Mouse (Mus musculus) thymus, adult 2 months (tissue): ENCODE measurements around the gene Chst4. TPM values are rescaled to one million over a fixed set of nuclear protein-coding genes. Genes with fewer than 3 reads are reported as not detected.

ENCODE experiments used
- DNase-seq: peaks from one replicate; pipeline ENCODE4 v3.0.0; 2021
- H3K27ac ChIP-seq: fragments of 200-500 bp; 2 replicates; pipeline ENCODE4 v1.5.1; 2012; ENCODE audit warnings: low read length, control low read depth; ENCODE audit not compliant: control insufficient read depth, insufficient read depth
- H3K27me3 ChIP-seq: fragments of 200-500 bp; 2 replicates; pipeline ENCODE4 v1.6.1; 2012; ENCODE audit warnings: mild to moderate bottlenecking, low read length, moderate library complexity, mixed read lengths; ENCODE audit not compliant: control insufficient read depth, insufficient read depth
- H3K36me3 ChIP-seq: fragments of 200-500 bp; 2 replicates; pipeline ENCODE4 v1.6.1; 2012; ENCODE audit warnings: mild to moderate bottlenecking, low read length, moderate library complexity; ENCODE audit not compliant: control insufficient read depth, insufficient read depth
- H3K4me1 ChIP-seq: fragments of 200-500 bp; replicated peaks from 2 replicates; pipeline ENCODE4 v1.6.1; 2012; ENCODE audit warnings: low read length; ENCODE audit not compliant: control insufficient read depth, insufficient read depth
- H3K4me3 ChIP-seq: fragments of 200-500 bp; 2 replicates; pipeline ENCODE4 v1.5.1; 2012; ENCODE audit warnings: mild to moderate bottlenecking, low read length, control low read depth, moderate library complexity; ENCODE audit not compliant: control insufficient read depth, insufficient read depth
- CTCF ChIP-seq: fragments of 200-500 bp; IDR thresholded peaks from 2 replicates; pipeline ENCODE4 v1.5.1; 2012; ENCODE audit warnings: mild to moderate bottlenecking, control low read depth, low read length, moderate library complexity, borderline replicate concordance; ENCODE audit not compliant: control insufficient read depth, poor library complexity, insufficient read depth; ENCODE audit errors: extremely low read depth
- POLR2A ChIP-seq: fragments of 200-500 bp; IDR thresholded peaks from 2 replicates; pipeline ENCODE4 v1.6.1; 2012; ENCODE audit warnings: mild to moderate bottlenecking, low read length, control low read depth, moderate library complexity; ENCODE audit not compliant: control insufficient read depth, poor library complexity, insufficient read depth; ENCODE audit errors: extremely low read depth
- WGBS: fragments of 180-500 bp; shearing (Covaris S2); methylation state at CpG from one replicate; pipeline ENCODE4 v1.1.7; 2018; 5-methylcytosine and 5-hydroxymethylcytosine counted together
- polyA plus RNA-seq: library from polyadenylated mRNA; depleted of rRNA; stranded (reverse); fragments of >200 nt; gene quantifications from 2 replicates; pipeline ENCODE4 v1.2.3, GENCODE M21; 2012

Chst4 gene
- polyA plus RNA-seq, 1 experiment: 2.9 TPM

DNA sequence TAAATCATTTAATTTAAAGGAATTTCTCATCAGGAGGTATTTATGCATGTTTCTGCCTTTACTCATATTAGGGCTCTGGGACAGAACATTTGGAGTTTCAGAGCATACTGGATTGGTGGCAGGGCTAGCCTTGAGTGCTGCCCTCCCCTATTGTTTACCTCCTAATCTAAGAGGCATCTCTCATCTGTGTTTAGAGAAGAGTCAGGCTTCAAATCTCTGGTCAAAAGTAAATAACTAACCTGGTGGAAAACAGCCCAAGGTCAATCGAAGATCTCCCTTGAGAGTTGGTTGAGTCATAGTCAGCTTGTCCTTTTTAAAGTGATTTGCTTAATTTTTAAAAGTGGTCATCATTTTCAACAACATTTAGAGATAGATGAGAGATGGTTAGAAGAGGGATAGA lies 46.6 kb downstream of the Chst4 start:
- Histone ChIP-seq H3K27ac (no peak overlapping the region), H3K36me3 (no peaks in the 10 kb centered on the region), H3K4me1 (no peaks in the 10 kb centered on the region), H3K27me3 (no peaks in the 10 kb centered on the region), H3K4me3 (no peak overlapping the region)
- no peak for TF ChIP-seq CTCF
- DNase-seq: no peak
- 86% methylated on average over 1 of the region's 1 CpGs for WGBS

DNA sequence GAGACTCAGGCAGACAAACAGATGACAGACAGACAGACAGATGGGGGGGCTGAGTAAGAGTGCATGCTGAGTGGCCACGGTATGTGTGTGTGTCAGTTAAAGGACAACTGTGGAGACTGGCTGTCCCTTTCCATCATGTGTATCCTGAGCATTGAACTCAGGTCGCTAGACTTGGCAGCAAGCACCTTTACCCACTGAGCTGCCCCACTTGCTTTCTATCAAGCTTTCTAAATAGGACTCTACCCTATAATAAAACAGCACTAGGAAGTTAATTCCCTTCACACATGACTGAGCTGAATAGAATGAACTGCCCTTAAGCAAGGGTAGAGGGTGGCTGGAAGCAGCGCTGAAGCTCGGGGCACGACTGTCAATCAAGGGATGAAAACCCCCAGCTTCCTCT lies 47.4 kb downstream of the Chst4 start:
- no peaks in the 10 kb centered on the region for H3K27me3 ChIP-seq
- no peaks in the 10 kb centered on the region for H3K4me1 ChIP-seq
- TF ChIP-seq CTCF (no peak), POLR2A (no peak)
- H3K4me3 ChIP-seq: no peak overlapping the region
- no peaks in the 10 kb centered on the region for H3K36me3 ChIP-seq
- DNase-seq: no peak
- H3K27ac ChIP-seq: no peak overlapping the region
- WGBS: 90% methylated on average over 5 of the region's 5 CpGs

DNA sequence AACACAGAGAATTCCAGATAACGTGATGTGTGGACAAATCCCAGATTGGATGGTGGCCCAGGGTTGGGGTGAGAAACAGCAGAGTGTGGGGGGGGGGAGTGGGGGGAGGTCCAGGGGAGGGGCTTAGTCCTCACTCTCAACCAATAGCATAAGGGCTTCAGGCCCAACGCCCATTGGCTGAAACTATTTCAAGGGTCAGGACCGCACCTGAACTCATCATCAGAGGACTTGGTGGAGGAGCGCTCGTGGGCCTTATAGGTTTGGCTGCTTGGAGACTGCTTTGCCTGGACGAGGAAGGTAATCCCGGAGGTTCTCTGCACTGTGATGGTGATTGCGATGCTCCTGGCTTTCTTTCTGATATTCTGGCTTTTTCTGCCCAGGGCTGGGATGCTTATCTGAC lies 49.3 kb downstream of the Chst4 start, which contains the start of gene Tat:
Gene Tat, plus strand, starts transcription at position 214 of the 400 bp plus-strand sequence.
- Histone ChIP-seq H3K4me1 (no peaks in the 10 kb centered on the region), H3K4me3 (no peak within 1 kb of the TSS), H3K36me3 (no peaks in the 10 kb centered on the region), H3K27me3 (no peaks in the 10 kb centered on the region), H3K27ac (no peak within 1 kb of the TSS)
- 86% methylated on average over 8 of the region's 8 CpGs for WGBS
- DNase-seq: no peak
- TF ChIP-seq POLR2A: no peak
- no peak for TF ChIP-seq CTCF

DNA sequence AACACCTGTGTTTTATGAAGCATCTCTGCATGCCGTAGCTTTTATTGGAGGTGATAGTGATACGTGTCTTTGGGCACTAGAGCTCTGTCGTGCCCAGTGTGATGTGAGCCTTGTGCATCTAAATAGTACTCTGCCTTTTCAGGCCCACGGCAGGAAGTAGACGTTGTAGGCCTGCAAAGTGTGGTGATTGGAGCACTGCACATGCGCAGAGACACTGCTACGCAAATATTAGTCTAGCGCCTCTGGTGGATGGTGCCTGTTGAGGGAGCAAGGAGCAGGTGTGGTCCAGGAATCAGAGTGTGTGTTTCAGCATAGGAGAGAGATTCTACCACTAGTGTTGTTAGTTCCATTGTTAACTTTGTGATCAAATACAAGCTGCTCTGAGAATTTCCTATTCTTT lies 50.4 kb downstream of the Chst4 start:
- Histone ChIP-seq H3K36me3 (no peaks in the 10 kb centered on the region), H3K27ac (no peak overlapping the region), H3K4me3 (no peak overlapping the region), H3K27me3 (no peaks in the 10 kb centered on the region), H3K4me1 (no peaks in the 10 kb centered on the region)
- TF ChIP-seq POLR2A (no peak), CTCF (no peak)
- no peak for DNase-seq
- 94% methylated on average over 8 of the region's 8 CpGs for WGBS

DNA sequence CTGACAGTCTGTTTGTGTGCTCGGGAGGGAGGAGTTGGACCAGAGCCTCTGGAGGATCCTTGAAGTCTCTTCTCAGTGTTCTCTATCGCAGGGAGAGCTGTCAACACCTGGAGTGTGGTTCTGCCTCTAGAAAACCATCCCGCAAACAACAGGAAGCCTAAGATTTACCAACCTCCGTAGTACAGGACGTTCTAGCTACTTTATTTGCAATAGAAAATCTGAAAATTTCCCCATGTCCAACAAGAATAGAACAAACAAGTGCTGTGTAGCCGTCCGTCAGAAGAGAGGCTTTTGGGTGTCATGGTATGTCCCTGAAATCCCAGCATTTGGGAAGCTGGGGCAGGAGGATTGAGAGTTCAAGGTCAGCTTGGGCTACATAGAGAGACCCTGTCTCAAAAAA lies 51.8 kb downstream of the Chst4 start:
- TF ChIP-seq CTCF (no peak), POLR2A (no peak)
- no peak overlapping the region for H3K27ac ChIP-seq
- H3K4me1 ChIP-seq: no peaks in the 10 kb centered on the region
- H3K4me3 ChIP-seq: no peak overlapping the region
- 77% methylated on average over 7 of the region's 7 CpGs for WGBS
- no peaks in the 10 kb centered on the region for H3K36me3 ChIP-seq
- H3K27me3 ChIP-seq: no peaks in the 10 kb centered on the region
- no peak for DNase-seq

DNA sequence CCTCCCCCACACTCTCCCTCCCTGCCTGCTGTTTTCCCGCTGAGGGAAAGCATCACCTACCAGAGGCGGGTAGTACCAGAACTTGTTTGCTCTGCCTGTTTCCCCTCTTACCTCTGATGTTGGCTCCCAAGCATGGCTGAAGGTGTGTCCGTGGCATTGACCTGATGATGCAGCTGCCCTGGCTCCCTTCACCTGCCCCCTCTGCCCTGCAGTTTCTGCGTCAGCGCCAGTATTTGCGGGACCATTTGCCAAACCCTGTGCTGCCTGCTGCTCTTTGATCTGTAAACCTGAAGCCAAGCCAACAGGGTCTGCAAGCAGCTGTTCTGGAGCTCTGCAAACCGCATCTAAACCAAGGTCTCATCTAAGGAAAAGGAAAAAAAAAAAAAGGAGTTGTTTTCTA lies 53.2 kb downstream of the Chst4 start:
- Histone ChIP-seq H3K27ac (no peak overlapping the region), H3K4me1 (no peaks in the 10 kb centered on the region), H3K4me3 (no peak overlapping the region), H3K27me3 (no peaks in the 10 kb centered on the region), H3K36me3 (no peaks in the 10 kb centered on the region)
- TF ChIP-seq CTCF: no peak
- no peak for TF ChIP-seq POLR2A
- 71% methylated on average over 7 of the region's 7 CpGs for WGBS
- peak; percentile 4 for DNase-seq

DNA sequence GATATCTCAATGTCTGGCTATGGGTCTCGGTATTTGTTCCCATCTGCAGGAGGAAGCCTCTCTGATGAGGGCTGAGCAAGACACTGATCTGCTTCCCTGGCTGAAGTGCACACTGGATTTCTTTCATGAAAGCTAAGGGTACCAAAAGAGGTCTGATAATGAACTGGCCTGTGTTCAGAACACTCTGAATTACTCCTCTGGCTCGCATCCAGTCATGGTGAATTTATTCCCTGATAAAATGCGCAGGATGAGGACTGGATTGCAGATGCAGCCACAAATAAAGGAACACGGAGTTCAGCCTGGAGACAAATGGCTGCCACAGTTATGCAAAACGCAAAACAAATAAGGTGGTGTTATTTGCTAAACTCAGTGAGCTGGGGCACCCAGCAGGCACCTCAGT lies 55.6 kb downstream of the Chst4 start:
- H3K27me3 ChIP-seq: no peaks in the 10 kb centered on the region
- no peak overlapping the region for H3K27ac ChIP-seq
- TF ChIP-seq POLR2A (no peak), CTCF (no peak)
- 70% methylated on average over 5 of the region's 5 CpGs for WGBS
- no peaks in the 10 kb centered on the region for H3K4me1 ChIP-seq
- H3K4me3 ChIP-seq: no peak overlapping the region
- DNase-seq: no peak
- no peaks in the 10 kb centered on the region for H3K36me3 ChIP-seq
